Mouse (Mus musculus) ES-E14 (cell line): ENCODE data around the gene Zfp536. TPM values are rescaled to one million over a fixed set of nuclear protein-coding genes. Genes with fewer than 3 reads are reported as not detected.

Source experiments
- DNase-seq: peaks from one replicate; pipeline ENCODE4 v3.0.0-alpha.2; 2013; ENCODE audit warnings: low read depth, low spot score
- H3K27ac ChIP-seq: 2 replicates; pipeline ENCODE4 v1.5.1; 2012; ENCODE audit warnings: low read depth, mild to moderate bottlenecking, low read length, moderate library complexity, mixed read lengths; ENCODE audit not compliant: poor library complexity, insufficient read depth, severe bottlenecking
- H3K36me3 ChIP-seq: 2 replicates; pipeline ENCODE4 v1.6.1; 2012; ENCODE audit warnings: mild to moderate bottlenecking, low read length, moderate library complexity, mixed read lengths; ENCODE audit not compliant: control insufficient read depth, poor library complexity, insufficient read depth, severe bottlenecking
- H3K4me1 ChIP-seq, 2 experiments: fragments of 150-350 bp in 1 of 2; sonication (generic) in 1 of 2; 2 replicates each; pipeline ENCODE4 v1.6.1; 2012; ENCODE audit warnings: low read length in 2 of 2, mild to moderate bottlenecking in 1 of 2, mixed read lengths in 1 of 2; ENCODE audit not compliant: control insufficient read depth in 2 of 2, insufficient read depth in 2 of 2, poor library complexity in 1 of 2
- H3K4me3 ChIP-seq, 2 experiments: fragments of 150-350 bp in 1 of 2; sonication (generic) in 1 of 2; 2 replicates each; pipeline ENCODE4 v1.5.1; 2012; ENCODE audit warnings: low read length in 2 of 2, low read depth in 1 of 2, mild to moderate bottlenecking in 1 of 2, mixed read lengths in 1 of 2; ENCODE audit not compliant: insufficient read depth in 1 of 2, poor library complexity in 1 of 2, severe bottlenecking in 1 of 2
- H3K9ac ChIP-seq: 2 replicates; pipeline ENCODE4 v1.6.1; 2012; ENCODE audit warnings: low read depth, mild to moderate bottlenecking, low read length, mixed read lengths; ENCODE audit not compliant: poor library complexity, insufficient read depth, severe bottlenecking
- H3K9me3 ChIP-seq: fragments of 150-350 bp; sonication (generic); 2 replicates; pipeline ENCODE4 v1.6.1; 2012; ENCODE audit warnings: low read depth, mild to moderate bottlenecking, low read length; ENCODE audit not compliant: control insufficient read depth, insufficient read depth
- CHD2 ChIP-seq: IDR thresholded peaks from 2 replicates; pipeline ENCODE4 v1.6.1; 2014; ENCODE audit warnings: mild to moderate bottlenecking, low read depth, low read length, inconsistent platforms
- HCFC1 ChIP-seq: IDR thresholded peaks from 2 replicates; pipeline ENCODE4 v1.6.1; 2012; ENCODE audit warnings: low read length, inconsistent platforms, borderline replicate concordance; ENCODE audit not compliant: insufficient read depth
- MAFK ChIP-seq: IDR thresholded peaks from 2 replicates; pipeline ENCODE4 v1.6.1; 2014; ENCODE audit warnings: mild to moderate bottlenecking, low read depth, low read length, inconsistent platforms; ENCODE audit not compliant: insufficient read depth
- ZC3H11A ChIP-seq: IDR thresholded peaks from 2 replicates; pipeline ENCODE4 v1.6.1; 2012; ENCODE audit warnings: low read depth, mild to moderate bottlenecking, inconsistent platforms, low read length, borderline replicate concordance
- ZNF384 ChIP-seq: IDR thresholded peaks from 2 replicates; pipeline ENCODE4 v1.6.1; 2012; ENCODE audit warnings: low read depth, low read length, inconsistent platforms
- in situ Hi-C, 2 experiments: fragments of 600-800 bp; cut with MboI; formaldehyde crosslinking; loops; one replicate each; pipeline ENCODE4 v1.15.1; 2025; ENCODE audit warnings: low sequenced_read_pairs in 2 of 2, inconsistent platforms in 1 of 2; ENCODE audit not compliant: unreplicated experiment in 2 of 2
- total RNA-seq: library from RNA; depleted of rRNA; stranded (reverse); fragments of 300-350 nt; gene quantifications from 2 replicates; pipeline ENCODE4 v1.2.3, GENCODE M21; 2012

Gene Zfp536
- total RNA-seq, 1 experiment: 2.2 TPM

DNA sequence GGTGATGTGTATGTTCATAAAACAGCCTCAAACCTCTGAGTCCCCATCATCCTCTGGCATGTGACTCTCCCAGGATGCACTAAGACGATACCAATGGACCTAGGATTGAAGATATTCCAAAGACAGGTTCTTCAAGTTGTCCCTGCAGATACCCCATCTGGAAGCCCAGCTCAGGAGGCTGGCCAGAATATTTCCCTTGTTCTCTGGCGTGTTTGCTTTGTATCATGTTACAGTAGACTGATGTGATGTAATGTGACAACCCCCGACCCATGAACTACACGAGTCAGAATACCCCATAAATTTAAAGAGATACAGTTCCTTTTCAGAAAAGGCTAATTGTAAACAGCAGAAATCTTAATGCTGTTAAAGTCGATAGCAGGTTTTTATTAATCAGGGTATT lies 192.9 kb downstream of the Zfp536 start:
- Histone ChIP-seq H3K9me3 (no peaks in the 10 kb centered on the region), H3K9ac (no peak overlapping the region), H3K4me3 (no peak overlapping the region), H3K4me1 (no peaks in the 10 kb centered on the region), H3K27ac (no peak overlapping the region), H3K36me3 (no peaks in the 10 kb centered on the region)
- DNase-seq: no peak
- in situ Hi-C loops: no loop called here
- TF ChIP-seq ZC3H11A (no peak), ZNF384 (no peak), MAFK (no peak), HCFC1 (no peak), CHD2 (no peak)

DNA sequence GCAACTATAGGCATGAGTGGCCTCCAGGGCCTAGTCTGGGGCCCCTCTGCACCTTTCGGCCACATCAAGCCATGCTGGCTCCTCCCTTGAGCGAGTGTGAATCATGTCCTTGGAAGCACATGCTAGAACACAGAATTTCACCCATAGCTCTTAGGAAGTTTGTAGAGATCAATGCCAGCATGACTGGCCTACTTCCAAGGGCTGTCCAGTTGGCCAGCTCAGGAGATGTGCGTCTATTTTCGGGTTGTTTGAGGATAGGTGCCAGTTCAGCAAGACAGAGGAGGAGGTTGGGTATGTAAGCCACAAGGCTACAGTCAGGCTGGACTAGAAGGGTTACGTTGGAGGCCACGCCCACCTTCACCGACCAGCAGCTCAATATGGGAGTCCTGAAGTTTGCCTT lies 201.4 kb downstream of the Zfp536 start:
- in situ Hi-C loops: no loop called here
- Histone ChIP-seq H3K36me3 (no peaks in the 10 kb centered on the region), H3K9ac (no peak overlapping the region), H3K4me1 (peaks cover 0 to 20% of the 10 kb centered on the region in 2 experiments; a peak in 1 of 4 replicates), H3K27ac (no peak overlapping the region), H3K4me3 (no peak overlapping the region), H3K9me3 (no peaks in the 10 kb centered on the region)
- TF ChIP-seq ZC3H11A (no peak), CHD2 (no peak), MAFK (no peak), ZNF384 (no peak), HCFC1 (no peak)
- no peak for DNase-seq

DNA sequence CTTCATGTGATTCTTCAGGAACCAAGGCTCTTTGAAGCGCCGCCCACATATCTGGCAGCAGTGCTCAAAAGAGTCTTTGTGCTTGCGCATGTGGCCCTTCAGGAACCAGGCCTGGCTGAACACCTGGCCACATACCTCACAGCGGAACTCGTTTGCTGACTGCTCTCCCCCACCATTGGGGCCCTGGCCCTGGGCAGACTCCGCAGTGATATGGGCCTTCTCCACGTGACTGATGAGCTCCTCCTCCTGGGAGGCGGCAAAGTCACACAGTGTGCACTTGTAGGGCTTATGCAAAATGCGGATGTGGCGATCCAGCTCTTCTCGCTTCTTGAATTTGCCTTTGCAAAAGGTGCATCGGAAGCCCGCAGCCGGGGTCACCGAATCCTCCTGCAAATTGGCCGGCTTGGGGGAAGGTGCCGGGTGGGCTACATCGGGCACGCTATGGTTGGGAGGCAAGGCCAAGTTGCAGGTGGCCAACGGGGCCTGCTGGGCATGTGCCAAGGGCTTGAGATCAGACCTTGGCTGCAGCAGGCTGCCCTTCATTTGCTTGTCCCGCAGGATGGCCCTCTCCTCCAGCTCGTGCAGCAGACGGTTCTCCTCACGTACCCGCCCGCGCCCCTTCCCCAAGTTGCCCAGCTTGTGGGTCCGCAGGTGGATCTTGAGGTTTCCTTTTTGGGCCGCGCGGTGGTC lies 204.5 kb downstream of the Zfp536 start:
- TF ChIP-seq ZNF384 (no peak), ZC3H11A (no peak), CHD2 (no peak), HCFC1 (no peak)
- Histone ChIP-seq H3K9ac (no peak overlapping the region), H3K4me3 (peak overlapping the region; percentile 14 to 35), H3K36me3 (no peaks in the 10 kb centered on the region), H3K27ac (no peak overlapping the region), H3K4me1 (peaks cover 0 to 22% of the 10 kb centered on the region in 2 experiments; a peak in 1 of 4 replicates), H3K9me3 (no peaks in the 10 kb centered on the region)
- no peak for DNase-seq
- in situ Hi-C loops: no loop called here

DNA sequence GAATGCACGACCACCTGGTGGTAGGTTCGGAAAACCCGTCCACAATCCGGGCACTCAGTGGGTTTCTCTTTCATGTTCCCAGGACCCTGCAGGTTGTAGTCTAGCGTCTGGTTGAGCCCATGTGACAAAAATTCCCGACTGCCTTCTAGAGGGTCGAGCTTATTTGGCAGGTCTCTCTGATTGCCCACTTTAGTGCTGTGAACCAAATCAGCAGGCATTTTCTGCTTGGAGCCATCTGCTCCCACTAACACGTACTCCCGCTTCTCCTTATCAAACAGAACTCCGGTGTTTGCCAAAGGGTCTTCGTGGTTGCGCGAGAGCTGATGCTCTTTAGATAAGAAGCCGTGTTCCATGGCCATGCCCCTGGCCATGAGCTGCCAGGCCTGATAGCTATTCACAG lies 205.4 kb downstream of the Zfp536 start:
- in situ Hi-C loops: no loop called here
- Histone ChIP-seq H3K4me1 (peaks cover 0 to 23% of the 10 kb centered on the region in 2 experiments; a peak in 1 of 4 replicates), H3K27ac (no peak overlapping the region), H3K36me3 (no peaks in the 10 kb centered on the region), H3K9me3 (no peaks in the 10 kb centered on the region), H3K9ac (no peak overlapping the region), H3K4me3 (no peak overlapping the region)
- no peak for DNase-seq
- TF ChIP-seq CHD2 (no peak), ZC3H11A (no peak), MAFK (no peak), HCFC1 (no peak), ZNF384 (no peak)
